Comparison of ENCODE assay signal across 13 mouse cellular contexts in genomic region chr11:88424034-88424767, GRCm38 (mm10).
DNase-seq lines count a peak whose midpoint lies in the region; ATAC-seq and TF ChIP-seq lines count a peak whose summit lies in the region.
"Had no signal": no experiment of that assay in that cellular context is flagged by ENCODE, and none has a peak within 500 bp of the region (broad histone marks: within the 10 kb centered on the region; RNA-seq: fewer than 3 reads in every experiment).

No protein-coding gene starts in this region.

- H3K4me1 ChIP-seq in heart, embryonic 15.5 days (replicated peaks), result peaks cover 51% of the 10 kb centered on the region
- peaks cover 80% of the 10 kb centered on the region for H3K4me1 ChIP-seq in E14TG2a.4 (replicated peaks; ENCODE audit: low read depth, low read length)
- peaks cover 91% of the 10 kb centered on the region for H3K4me1 ChIP-seq in forebrain, embryonic 13.5 days
- H3K4me1 ChIP-seq in midbrain, embryonic 12.5 days, result peaks cover 79% of the 10 kb centered on the region
- H3K4me1 ChIP-seq in liver, embryonic 12.5 days, result peaks cover 29% of the 10 kb centered on the region

- H3K4me2 ChIP-seq in heart, embryonic 15.5 days, result no peak overlapping the region
- H3K4me2 ChIP-seq in forebrain, embryonic 13.5 days, result no peak overlapping the region
- H3K4me2 ChIP-seq in midbrain, embryonic 12.5 days (replicated peaks), result no peak overlapping the region
- no peak overlapping the region for H3K4me2 ChIP-seq in liver, embryonic 12.5 days
- H3K4me2 ChIP-seq: embryonic facial prominence, embryonic 12.5 days; liver, embryonic 11.5 days had no signal

- WGBS in heart, embryonic 15.5 days, result 72% methylated on average over 20 of the region's 20 CpGs
- 45% methylated on average over 20 of the region's 20 CpGs for WGBS in forebrain, embryonic 13.5 days
- WGBS in midbrain, embryonic 12.5 days, result 62% methylated on average over 20 of the region's 20 CpGs
- WGBS in liver, embryonic 12.5 days (ENCODE audit: insufficient replicate concordance), result 65% methylated on average over 20 of the region's 20 CpGs

- 0 out of 2 replicates have a peak overlapping the region, but pooled peaks have one; percentile 32 for H3K27ac ChIP-seq in heart, embryonic 15.5 days
- H3K27ac ChIP-seq in forebrain, embryonic 13.5 days, result peak overlapping the region; percentile 66
- H3K27ac ChIP-seq in midbrain, embryonic 12.5 days (replicated peaks), result peak overlapping the region; percentile 66
- no peak overlapping the region for H3K27ac ChIP-seq in liver, embryonic 12.5 days
- H3K27ac ChIP-seq: embryonic facial prominence, embryonic 12.5 days; kidney, postnatal 0 days had no signal

- DNase-seq in heart, postnatal 4 days, result no peak
- DNase-seq in Muller cell, postnatal 12 days (ENCODE audit: inconsistent ontology term), result no peak
- DNase-seq in thymus, postnatal 25 days, result no peak
- DNase-seq: cerebellum, adult 9-11 months had no signal

- H3K36me3 ChIP-seq in heart, embryonic 15.5 days, result no peaks in the 10 kb centered on the region
- H3K36me3 ChIP-seq in E14TG2a.4 (ENCODE audit: insufficient read depth, low read length), result no peaks in the 10 kb centered on the region; the same call in 1 of the 2 replicates
- no peaks in the 10 kb centered on the region for H3K36me3 ChIP-seq in forebrain, embryonic 13.5 days (ENCODE audit: poor library complexity, severe bottlenecking)
- H3K36me3 ChIP-seq in midbrain, embryonic 12.5 days, result no peaks in the 10 kb centered on the region
- H3K36me3 ChIP-seq in liver, embryonic 12.5 days, result no peaks in the 10 kb centered on the region
- H3K36me3 ChIP-seq: embryonic facial prominence, embryonic 12.5 days had no signal

- no peak for TF ChIP-seq CTCF in E14TG2a.4 (conservative IDR thresholded peaks at IDR 0.05; ENCODE audit: low read length)

- H3K27me3 ChIP-seq in heart, embryonic 15.5 days, result no peaks in the 10 kb centered on the region
- H3K27me3 ChIP-seq in E14TG2a.4 (ENCODE audit: insufficient read depth, low read length), result no peaks in the 10 kb centered on the region
- H3K27me3 ChIP-seq in forebrain, embryonic 13.5 days, result no peaks in the 10 kb centered on the region
- H3K27me3 ChIP-seq in midbrain, embryonic 12.5 days, result no peaks in the 10 kb centered on the region
- no peaks in the 10 kb centered on the region for H3K27me3 ChIP-seq in liver, embryonic 12.5 days (replicated peaks)
- H3K27me3 ChIP-seq: embryonic facial prominence, embryonic 12.5 days; Patski had no signal

- H3K4me3 ChIP-seq in heart, embryonic 15.5 days, result no peak overlapping the region
- 0 out of 2 replicates have a peak overlapping the region, but pooled peaks have one; percentile 23 for H3K4me3 ChIP-seq in E14TG2a.4 (replicated peaks; ENCODE audit: low read length)
- no peak overlapping the region for H3K4me3 ChIP-seq in forebrain, embryonic 13.5 days
- no peak overlapping the region for H3K4me3 ChIP-seq in midbrain, embryonic 12.5 days
- H3K4me3 ChIP-seq in liver, embryonic 12.5 days, result no peak overlapping the region
- H3K4me3 ChIP-seq: embryonic facial prominence, embryonic 12.5 days had no signal

- no peak overlapping the region for H3K9ac ChIP-seq in heart, embryonic 15.5 days
- no peak overlapping the region; the same call in none of the 2 replicates for H3K9ac ChIP-seq in forebrain, embryonic 13.5 days
- no peak overlapping the region; the same call in 1 of the 2 replicates for H3K9ac ChIP-seq in midbrain, embryonic 12.5 days (replicated peaks)
- no peak overlapping the region for H3K9ac ChIP-seq in liver, embryonic 12.5 days
- H3K9ac ChIP-seq: embryonic facial prominence, embryonic 12.5 days had no signal

- H3K9me3 ChIP-seq in heart, embryonic 15.5 days (replicated peaks), result no peaks in the 10 kb centered on the region
- H3K9me3 ChIP-seq in E14TG2a.4 (ENCODE audit: low read length), result no peaks in the 10 kb centered on the region
- H3K9me3 ChIP-seq in forebrain, embryonic 13.5 days (replicated peaks), result no peaks in the 10 kb centered on the region
- no peaks in the 10 kb centered on the region for H3K9me3 ChIP-seq in midbrain, embryonic 12.5 days
- no peaks in the 10 kb centered on the region for H3K9me3 ChIP-seq in liver, embryonic 12.5 days (replicated peaks)
- H3K9me3 ChIP-seq: embryonic facial prominence, embryonic 12.5 days had no signal

- no peak for ATAC-seq in heart, embryonic 15.5 days (replicated peaks; ENCODE audit: insufficient number of reproducible peaks, insufficient read depth, low FRiP score, low read depth)
- peak; percentile 25; the same call in 1 of the 2 replicates for ATAC-seq in forebrain, embryonic 13.5 days
- ATAC-seq in midbrain, embryonic 12.5 days (ENCODE audit: low FRiP score, low read depth), result no peak
- ATAC-seq in liver, embryonic 12.5 days, result no peak
- ATAC-seq: Patski had no signal
